Mouse (Mus musculus): ENCODE results near the gene 1110051M20Rik.

DNA sequence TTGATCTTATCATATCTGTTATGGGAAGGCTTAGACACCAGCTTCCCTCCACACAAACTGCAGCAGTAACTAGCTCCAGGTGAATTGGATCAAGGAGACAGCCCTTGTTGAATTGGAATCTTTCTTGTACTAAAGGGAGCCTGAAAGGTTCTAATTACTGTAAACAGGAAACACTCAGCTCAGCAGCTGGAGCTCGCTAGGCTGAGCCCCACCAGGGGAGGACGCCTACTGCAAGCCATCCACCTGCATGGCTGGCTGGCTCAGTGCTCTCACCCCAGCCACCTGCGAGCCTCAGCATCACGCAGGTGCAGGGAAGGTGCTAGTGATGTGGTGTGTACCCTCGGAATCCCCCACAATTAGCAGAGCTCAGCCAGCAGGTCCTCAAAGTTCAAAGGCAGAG, 135.8 kb downstream of the 1110051M20Rik start:
- TF ChIP-seq POLR2A (IDR thresholded peaks at IDR 0.05; ENCODE audit: borderline replicate concordance, insufficient read depth, low read length) (no peak), CTCF (IDR thresholded peaks at IDR 0.05; ENCODE audit: borderline replicate concordance, insufficient read depth, low read depth, low read length) (no peak)

Data from cerebellum, adult 2 months (tissue).